Mouse (Mus musculus) embryonic facial prominence, embryonic 14.5 days (tissue): ENCODE data around the gene Garnl3. TPM values are rescaled to one million over a fixed set of nuclear protein-coding genes. Genes with fewer than 3 reads are reported as not detected.
A peak's percentile ranks its signal among the peaks of the same experiment; 100 is the strongest.

ENCODE experiments used
- ATAC-seq: fragments of 200-750 bp; cut with Nextera tagmentation; 2 replicates; pipeline ENCODE4 v1.8.0; 2017; ENCODE audit warnings: low read depth, moderate number of reproducible peaks, moderate TSS enrichment
- DNase-seq: peaks from one replicate; pipeline ENCODE4 v3.0.0-alpha.2; 2015; ENCODE audit warnings: low spot score
- H3K27ac ChIP-seq: fragments of 300-500 bp; sonication (generic); replicated peaks from 2 replicates; pipeline ENCODE4 v1.5.1; 2014; ENCODE audit warnings: low read depth, mild to moderate bottlenecking, low read length, moderate library complexity
- H3K27me3 ChIP-seq: fragments of 300-500 bp; sonication (generic); replicated peaks from 2 replicates; pipeline ENCODE4 v1.6.1; 2014; ENCODE audit warnings: low read length; ENCODE audit not compliant: control insufficient read depth, insufficient read depth
- H3K36me3 ChIP-seq: fragments of 300-500 bp; sonication (generic); 2 replicates; pipeline ENCODE4 v1.6.1; 2014; ENCODE audit warnings: low read length, mixed read lengths; ENCODE audit not compliant: control insufficient read depth, insufficient read depth
- H3K4me1 ChIP-seq: fragments of 300-500 bp; sonication (generic); 2 replicates; pipeline ENCODE4 v1.6.1; 2014; ENCODE audit warnings: antibody characterized with exemption, low read length; ENCODE audit not compliant: control insufficient read depth, insufficient read depth
- H3K4me2 ChIP-seq: fragments of 300-500 bp; sonication (generic); 2 replicates; pipeline ENCODE4 v1.6.1; 2014; ENCODE audit warnings: low read depth, mild to moderate bottlenecking, low read length, moderate library complexity, mixed read lengths
- H3K4me3 ChIP-seq: fragments of 300-500 bp; sonication (generic); 2 replicates; pipeline ENCODE4 v1.5.1; 2014; ENCODE audit warnings: low read depth, mild to moderate bottlenecking, low read length
- H3K9ac ChIP-seq: fragments of 300-500 bp; sonication (generic); 2 replicates; pipeline ENCODE4 v1.6.1; 2014; ENCODE audit warnings: low read depth, mild to moderate bottlenecking, low read length, moderate library complexity, mixed read lengths
- H3K9me3 ChIP-seq: fragments of 300-500 bp; sonication (generic); 2 replicates; pipeline ENCODE4 v1.6.1; 2016; ENCODE audit warnings: low read length; ENCODE audit not compliant: control insufficient read depth
- WGBS: fragments of 180-500 bp; shearing (Covaris S2); extraction: QIAGEN DNeasy Blood & Tissue Kit; methylation state at CpG from one replicate; pipeline ENCODE4 v1.1.7; 2014; 5-methylcytosine and 5-hydroxymethylcytosine counted together
- polyA plus RNA-seq: library from polyadenylated mRNA; unstranded; fragments of >200 nt; fragmentation: Nextera tagmentation; extraction: Ambion mirVana; gene quantifications from 2 replicates; pipeline ENCODE4 v1.2.1, GENCODE M21; 2014

Garnl3 gene
- 12.4 and 14.1 TPM in 2 replicates for polyA plus RNA-seq

- ATAC-seq (peak; percentile 4), DNase-seq (peak; percentile 72)
- Histone ChIP-seq H3K27ac (peak within 1 kb of the TSS; percentile 50), H3K27me3 (peaks cover 20% of the 10 kb centered on the region), H3K9me3 (no peaks in the 10 kb centered on the region), H3K4me1 (peaks cover 7% of the 10 kb centered on the region; the same call in 1 of the 2 replicates), H3K36me3 (no peaks in the 10 kb centered on the region), H3K9ac (peak within 1 kb of the TSS; percentile 79), H3K4me2 (peak within 1 kb of the TSS; percentile 99), H3K4me3 (peak within 1 kb of the TSS; percentile 78)
- under 1% methylated on average over 22 of the region's 22 CpGs for WGBS
Observed at GRCm38 (mm10) chr2:33131500-33132092, at the start of gene Garnl3. TSS of gene Garnl3 (minus strand) at chr2:33131654.

GRCm38 (mm10) chr2:33179930-33180630 is 48.6 kb upstream of the Garnl3 start:
- 0 out of 2 replicates have a peak overlapping the region, but pooled peaks have one; percentile 41 for H3K9ac ChIP-seq
- no peaks in the 10 kb centered on the region for H3K27me3 ChIP-seq
- 0 out of 2 replicates have a peak overlapping the region, but pooled peaks have one; percentile 3 for H3K4me2 ChIP-seq
- H3K9me3 ChIP-seq = no peaks in the 10 kb centered on the region
- ATAC-seq (0 out of 2 replicates have a peak, but pooled peaks have one; percentile 12), DNase-seq (peak; percentile 56)
- 39% methylated on average over 16 of the region's 16 CpGs for WGBS
- H3K4me1 ChIP-seq = peaks cover 36% of the 10 kb centered on the region
- no peak overlapping the region for H3K4me3 ChIP-seq
- H3K36me3 ChIP-seq = no peaks in the 10 kb centered on the region
- peak overlapping the region; percentile 80 for H3K27ac ChIP-seq

GRCm38 (mm10) chr2:33179171-33179929 is 47.9 kb upstream of the Garnl3 start:
- no peak overlapping the region for H3K4me2 ChIP-seq
- 64% methylated on average over 13 of the region's 14 CpGs for WGBS
- ATAC-seq = no peak

GRCm38 (mm10) chr2:33178243-33178932 is 46.9 kb upstream of the Garnl3 start:
- H3K9ac ChIP-seq = no peak overlapping the region
- H3K4me1 ChIP-seq = peaks cover 36% of the 10 kb centered on the region
- H3K36me3 ChIP-seq = no peaks in the 10 kb centered on the region
- H3K4me3 ChIP-seq = no peak overlapping the region
- H3K27me3 ChIP-seq = no peaks in the 10 kb centered on the region
- H3K27ac ChIP-seq = peak overlapping the region; percentile 80; the same call in 1 of the 2 replicates
- WGBS = 65% methylated on average over 11 of the region's 11 CpGs
- no peak for DNase-seq
- ATAC-seq = peak; percentile 32
- H3K4me2 ChIP-seq = no peak overlapping the region
- no peaks in the 10 kb centered on the region for H3K9me3 ChIP-seq

More at GRCm38 (mm10) chr2:33179171-33179929, 47.9 kb upstream of the Garnl3 start:
- Histone ChIP-seq H3K27ac (peak overlapping the region; percentile 80), H3K27me3 (no peaks in the 10 kb centered on the region), H3K4me3 (no peak overlapping the region), H3K4me1 (peaks cover 36% of the 10 kb centered on the region), H3K36me3 (no peaks in the 10 kb centered on the region), H3K9ac (peak overlapping the region; percentile 20; the same call in 1 of the 2 replicates), H3K9me3 (no peaks in the 10 kb centered on the region)
- peak; percentile 46 for DNase-seq

GRCm38 (mm10) chr2:33177443-33178242 is 46.2 kb upstream of the Garnl3 start:
- Histone ChIP-seq H3K36me3 (no peaks in the 10 kb centered on the region), H3K9me3 (no peaks in the 10 kb centered on the region), H3K9ac (no peak overlapping the region), H3K27ac (peak overlapping the region; percentile 70), H3K27me3 (no peaks in the 10 kb centered on the region), H3K4me1 (peaks cover 36% of the 10 kb centered on the region), H3K4me2 (no peak overlapping the region), H3K4me3 (no peak overlapping the region)
- peak; percentile 28; the same call in 1 of the 2 replicates for ATAC-seq
- peak; percentile 75 for DNase-seq
- 63% methylated on average over 12 of the region's 12 CpGs for WGBS

GRCm38 (mm10) chr2:33176921-33177320 is 45.5 kb upstream of the Garnl3 start:
- no peak overlapping the region for H3K4me3 ChIP-seq
- no peaks in the 10 kb centered on the region for H3K9me3 ChIP-seq
- no peaks in the 10 kb centered on the region for H3K27me3 ChIP-seq
- no peak overlapping the region for H3K9ac ChIP-seq
- peaks cover 36% of the 10 kb centered on the region for H3K4me1 ChIP-seq
- WGBS = 31% methylated on average over 2 of the region's 2 CpGs
- DNase-seq (no peak), ATAC-seq (no peak)
- peak overlapping the region; percentile 70 for H3K27ac ChIP-seq
- H3K36me3 ChIP-seq = no peaks in the 10 kb centered on the region
- no peak overlapping the region for H3K4me2 ChIP-seq

GRCm38 (mm10) chr2:33176516-33176915 is 45.1 kb upstream of the Garnl3 start:
- H3K9ac ChIP-seq = no peak overlapping the region
- no peak overlapping the region; the same call in 1 of the 2 replicates for H3K27ac ChIP-seq
- H3K9me3 ChIP-seq = no peaks in the 10 kb centered on the region
- DNase-seq (no peak), ATAC-seq (no peak)
- peaks cover 36% of the 10 kb centered on the region for H3K4me1 ChIP-seq
- no peak overlapping the region for H3K4me2 ChIP-seq
- no peaks in the 10 kb centered on the region for H3K27me3 ChIP-seq
- H3K36me3 ChIP-seq = no peaks in the 10 kb centered on the region
- no peak overlapping the region for H3K4me3 ChIP-seq
- WGBS = 58% methylated on average over 7 of the region's 7 CpGs
